Mouse (Mus musculus): Measurements from ENCODE around the gene Tpcn2.

Gene Tpcn2

DNA sequence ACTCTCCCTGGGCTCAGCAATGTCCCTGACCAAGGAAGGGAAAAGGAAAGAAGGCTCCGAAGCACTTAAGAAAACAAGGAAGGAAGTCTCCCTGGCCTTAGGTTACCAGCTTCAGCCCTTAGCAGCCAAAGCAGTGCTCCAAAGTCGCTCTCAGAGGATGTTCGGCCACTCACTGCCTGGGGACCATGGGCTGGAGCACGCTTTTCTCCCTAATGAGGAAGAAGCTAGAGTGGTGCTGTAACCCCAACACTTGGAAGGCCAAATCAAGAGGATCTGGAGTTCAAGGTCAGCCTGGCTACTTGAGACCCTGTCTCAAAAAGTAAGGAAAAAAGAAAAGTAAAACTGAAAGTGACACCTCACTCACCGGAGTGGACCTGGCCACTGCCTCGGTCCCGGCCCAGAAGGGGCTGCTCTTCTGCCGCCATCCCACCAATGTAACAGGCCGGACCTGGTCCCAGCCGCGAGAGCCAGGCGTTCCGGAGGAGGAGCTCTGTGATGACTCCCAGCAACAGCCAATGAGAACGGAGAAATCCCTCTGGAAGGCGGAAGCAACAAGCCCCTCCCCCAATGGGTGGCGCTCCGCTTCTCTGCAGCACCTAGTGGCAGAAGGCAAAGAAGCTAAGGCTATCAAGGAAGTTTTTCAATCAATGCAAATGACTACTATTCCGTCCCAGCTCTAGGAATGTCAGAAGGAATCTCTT lies at the start of gene Tpcn2:
Gene Tpcn2 (minus strand): TSS at position 525 of the 701 bp plus-strand sequence.
- peak; percentile 73 to 81 for DNase-seq (ENCODE audit: low spot score in 2 of 2)

GRCm38 (mm10) chr7:145332376-145333041 lies 48.7 kb upstream of the Tpcn2 start:
- no peak for DNase-seq (ENCODE audit: low spot score in 2 of 2)

DNA sequence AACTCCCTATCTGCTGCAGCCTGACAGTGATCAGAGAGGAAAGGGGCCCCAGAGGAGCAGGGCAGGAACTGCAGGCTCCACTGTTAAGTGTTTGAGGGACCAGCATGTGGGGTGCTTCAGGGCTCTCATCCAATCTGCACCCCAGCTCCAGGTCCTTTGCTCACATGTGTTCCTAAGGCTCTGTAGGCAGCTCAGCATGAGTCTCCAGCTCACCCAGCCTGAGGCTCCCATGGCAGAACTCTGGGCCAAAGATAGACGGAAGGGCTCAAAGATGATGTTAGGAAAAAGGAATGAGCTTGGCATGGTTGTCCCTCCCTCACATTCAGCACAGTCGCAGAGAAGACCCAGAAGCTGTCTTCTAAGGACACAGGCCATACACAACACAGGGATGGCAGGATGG lies 46.8 kb upstream of the Tpcn2 start:
- DNase-seq (ENCODE audit: low spot score in 2 of 2): no peak

DNA sequence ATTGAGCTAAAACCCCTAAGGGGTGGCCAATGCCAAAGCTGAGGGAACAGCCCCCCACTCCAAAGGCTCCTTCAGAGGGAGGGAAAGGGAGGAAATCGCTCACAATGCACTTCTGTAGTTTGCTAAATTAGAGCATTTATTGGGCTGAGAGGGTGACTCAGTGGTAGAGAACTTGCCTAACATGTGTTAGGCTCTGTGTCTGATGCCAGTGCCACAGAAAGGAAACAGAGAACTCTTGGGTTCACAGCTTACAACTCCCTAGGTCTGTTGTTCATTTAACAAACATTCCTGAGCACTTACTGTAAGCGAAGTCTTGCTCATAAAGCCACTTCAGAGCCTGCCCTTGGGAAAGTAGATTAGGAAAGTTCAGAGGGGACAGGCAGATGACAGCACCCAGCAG lies 46.2 kb upstream of the Tpcn2 start:
- DNase-seq (ENCODE audit: low spot score in 2 of 2): no peak

DNA sequence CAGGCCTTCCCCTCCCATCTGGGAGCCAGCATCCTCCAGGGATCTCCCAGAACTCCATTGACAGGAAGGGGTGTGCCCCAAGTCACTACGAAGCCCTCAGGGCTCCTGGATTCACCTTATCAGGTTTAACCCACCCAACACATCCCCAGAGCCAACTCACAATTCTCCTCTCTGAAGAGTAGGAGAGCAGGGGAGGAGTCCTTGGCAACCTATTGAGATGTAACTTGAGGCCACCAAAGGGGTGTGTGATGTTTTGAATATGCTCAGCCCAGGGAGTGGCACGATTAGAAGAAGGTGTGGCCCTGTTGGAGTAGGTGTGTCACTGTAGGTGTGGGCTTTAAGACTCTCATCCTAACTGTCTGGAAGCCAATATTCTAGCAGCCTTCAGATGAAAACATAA lies 41.9 kb upstream of the Tpcn2 start:
- DNase-seq (ENCODE audit: low spot score in 2 of 2): no peak

DNA sequence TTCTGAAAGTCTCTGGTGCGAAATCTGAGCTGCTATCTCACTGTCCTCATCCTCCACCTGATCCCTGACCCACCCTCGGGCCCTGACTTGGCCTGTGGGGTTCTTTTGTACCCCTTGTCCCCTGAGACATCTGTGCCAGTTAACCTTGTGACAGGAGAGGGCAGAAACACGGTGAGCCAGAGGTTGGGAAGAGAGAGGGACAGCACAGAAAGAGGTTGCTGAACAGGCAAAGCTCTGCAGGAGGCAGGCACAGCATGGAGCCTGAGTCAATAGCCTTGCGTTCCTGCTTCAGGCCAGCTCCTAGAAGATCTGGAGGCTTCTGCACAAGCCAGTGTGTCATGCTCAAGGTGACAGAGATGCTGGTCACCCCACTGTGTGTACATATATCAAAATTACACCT lies 39.8 kb upstream of the Tpcn2 start:
- no peak for DNase-seq (ENCODE audit: low spot score in 2 of 2)

DNA sequence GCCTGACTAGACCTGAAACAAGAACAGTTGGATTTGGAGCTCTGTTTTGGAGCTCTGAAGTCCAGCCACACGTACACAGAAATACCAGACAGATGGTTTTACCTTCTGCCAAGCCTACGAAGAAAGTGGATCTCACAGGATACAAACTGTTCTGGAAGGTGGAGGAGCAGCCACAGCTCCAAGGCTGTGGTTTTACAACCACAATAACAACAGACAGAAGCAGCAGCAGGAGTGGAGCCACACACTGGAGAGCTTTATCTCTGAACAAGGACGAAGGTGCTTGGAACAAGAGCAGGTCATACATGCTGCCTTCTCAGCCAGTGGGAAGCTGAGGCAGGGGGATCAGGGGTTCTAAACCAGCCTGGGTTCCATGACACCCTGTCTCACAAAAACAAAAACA lies 35.7 kb upstream of the Tpcn2 start:
- DNase-seq (ENCODE audit: low spot score in 2 of 2): no peak

- no peak for DNase-seq (ENCODE audit: low spot score in 2 of 2)
Observed at GRCm38 (mm10) chr7:145317522-145317921, 33.7 kb upstream of the Tpcn2 start.

- DNase-seq (ENCODE audit: low spot score in 2 of 2): no peak
Observed at GRCm38 (mm10) chr7:145314785-145315411, 31.1 kb upstream of the Tpcn2 start, which contains the start of gene Mrgprd. Mrgprd (plus strand) TSS chr7:145314835.

DNA sequence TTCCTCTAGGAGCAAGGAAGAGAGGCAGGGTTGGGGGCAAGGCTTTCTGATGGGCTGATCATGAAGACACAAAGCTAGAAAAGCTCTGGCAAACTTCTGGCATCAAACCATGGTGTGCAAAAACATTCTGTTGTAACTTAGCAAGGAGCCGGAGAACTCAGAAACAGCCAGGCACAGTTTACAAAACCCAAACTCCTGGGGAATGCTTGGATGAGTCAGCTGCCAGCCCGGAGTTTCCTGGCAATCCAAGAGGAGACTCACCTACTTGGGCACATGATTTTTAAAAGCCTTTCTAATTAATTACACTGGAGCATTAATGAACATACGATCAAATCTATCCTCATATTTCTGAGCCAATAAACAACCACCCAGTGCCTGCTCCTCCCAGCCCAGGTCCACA lies 28.3 kb upstream of the Tpcn2 start:
- no peak for DNase-seq (ENCODE audit: low spot score in 2 of 2)

DNA sequence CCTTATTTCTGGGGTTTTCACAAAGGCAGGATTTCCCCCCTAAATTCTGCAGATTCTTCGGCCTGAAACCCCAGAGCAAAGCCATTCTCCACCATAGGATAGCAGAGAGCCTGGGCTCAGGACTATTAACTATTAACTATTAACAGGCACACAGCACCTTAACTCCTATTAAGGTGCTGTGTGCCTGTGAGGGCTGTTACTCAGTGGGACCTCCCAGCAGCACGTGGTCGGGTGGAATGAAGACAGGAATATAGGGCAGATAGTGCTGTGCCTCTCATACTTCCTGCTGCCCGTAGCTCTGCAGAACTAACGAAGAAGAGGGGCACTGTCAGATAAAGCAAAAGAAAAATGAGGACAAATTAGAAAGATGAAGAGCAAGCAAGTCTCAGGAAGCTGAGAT lies 26.7 kb upstream of the Tpcn2 start:
- no peak for DNase-seq (ENCODE audit: low spot score in 2 of 2)

- DNase-seq (ENCODE audit: low spot score in 2 of 2): no peak
Observed at GRCm38 (mm10) chr7:145309877-145310276, 26.1 kb upstream of the Tpcn2 start.

- no peak for DNase-seq (ENCODE audit: low spot score in 2 of 2)
Observed at GRCm38 (mm10) chr7:145308866-145309265, 25.1 kb upstream of the Tpcn2 start.

GRCm38 (mm10) chr7:145308061-145308675 lies 24.4 kb upstream of the Tpcn2 start:
- DNase-seq (ENCODE audit: low spot score in 2 of 2): no peak

DNA sequence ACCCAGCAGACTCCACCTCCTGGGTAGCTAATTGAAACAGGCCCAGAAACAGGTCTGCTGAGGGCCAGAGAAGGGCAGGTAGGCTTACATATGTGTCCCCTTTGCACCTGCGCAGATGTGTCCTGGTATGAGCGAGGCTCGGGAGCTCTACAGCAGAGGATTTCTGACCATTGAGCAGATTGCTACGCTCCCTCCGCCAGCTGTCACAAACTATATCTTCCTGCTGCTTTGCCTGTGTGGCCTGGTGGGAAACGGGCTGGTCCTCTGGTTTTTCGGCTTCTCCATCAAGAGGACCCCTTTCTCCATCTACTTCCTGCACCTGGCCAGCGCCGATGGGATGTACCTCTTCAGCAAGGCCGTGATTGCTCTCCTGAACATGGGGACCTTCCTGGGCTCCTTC lies 23.8 kb upstream of the Tpcn2 start:
- no peak for DNase-seq (ENCODE audit: low spot score in 2 of 2)

DNA sequence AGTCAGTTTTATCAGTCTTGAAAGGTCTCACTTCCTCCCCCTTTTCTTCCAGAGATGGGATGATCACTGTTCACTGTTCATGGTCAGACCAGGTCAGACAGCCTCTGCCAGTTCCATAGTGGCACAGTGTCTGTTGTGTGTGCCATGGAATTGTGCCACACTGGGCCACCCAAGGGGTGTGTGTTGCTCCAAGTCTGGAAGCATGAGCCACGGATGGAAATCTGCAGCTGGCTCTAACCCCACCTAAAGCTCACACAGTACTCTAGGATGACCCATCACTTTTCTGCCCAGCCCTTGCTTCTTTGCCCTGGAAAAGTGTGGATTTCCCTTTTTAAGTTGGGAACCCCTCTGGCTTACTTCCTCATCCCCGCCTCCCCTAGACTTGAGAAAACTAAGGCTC lies 20.3 kb upstream of the Tpcn2 start:
- DNase-seq (ENCODE audit: low spot score in 2 of 2): no peak

- no peak for DNase-seq (ENCODE audit: low spot score in 2 of 2)
Observed at GRCm38 (mm10) chr7:145302488-145303285, 18.9 kb upstream of the Tpcn2 start.

DNA sequence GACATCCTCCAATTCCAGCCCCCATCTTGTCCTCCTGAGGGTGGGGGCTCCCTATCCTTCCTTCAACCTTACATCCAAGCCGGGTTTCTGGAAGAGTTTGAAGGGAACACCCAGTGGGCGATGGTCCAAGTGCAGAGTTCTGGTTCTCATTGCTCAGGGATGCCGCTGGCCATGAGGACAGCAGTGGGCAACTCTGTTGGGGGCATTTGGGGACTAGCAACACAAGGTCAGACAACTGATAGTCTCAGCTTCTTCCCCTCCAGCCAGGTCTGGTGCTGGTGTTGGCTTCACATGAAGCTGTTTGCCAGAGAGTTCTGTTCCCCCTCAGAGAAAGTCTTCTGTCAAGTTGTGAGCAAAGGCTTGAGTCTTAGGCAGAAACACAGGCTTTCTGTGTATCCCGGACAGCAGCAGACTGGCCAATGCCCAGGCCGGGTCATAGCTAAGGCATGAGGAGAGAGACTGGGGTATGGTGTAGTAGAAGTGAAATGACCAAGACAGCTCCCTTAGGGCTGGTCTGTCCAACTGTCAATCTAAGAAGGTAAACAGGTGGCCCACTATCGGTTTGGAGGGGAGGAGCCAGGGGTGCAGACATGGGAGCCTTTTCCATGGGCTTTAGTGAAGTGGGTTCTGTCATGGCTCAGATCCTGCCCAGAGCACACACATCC lies 17.7 kb upstream of the Tpcn2 start:
- no peak for DNase-seq (ENCODE audit: low spot score in 2 of 2)

- DNase-seq (ENCODE audit: low spot score in 2 of 2): no peak
Observed at GRCm38 (mm10) chr7:145301008-145301340, 17.2 kb upstream of the Tpcn2 start.

- DNase-seq (ENCODE audit: low spot score in 2 of 2): no peak
Observed at GRCm38 (mm10) chr7:145300321-145301007, 16.7 kb upstream of the Tpcn2 start, which contains the start of gene Mrgprf. Mrgprf (plus strand) TSS chr7:145300828.

Measured in spleen, postnatal 14 days (tissue).